ENCODE assay signal across 22 mouse cellular contexts in genomic region chr3:142817506-142817905, GRCm38 (mm10).
"Had no signal": no experiment of that assay in that cellular context is flagged by ENCODE, and none has a peak within 500 bp of the region (broad histone marks: within the 10 kb centered on the region; RNA-seq: fewer than 3 reads in every experiment).

No protein-coding gene starts in this region.

- ATAC-seq: intestine, postnatal 0 days; liver, embryonic 12.5 days had no signal

- H3K27ac ChIP-seq: kidney, embryonic 15.5 days; limb, embryonic 12.5 days; limb, embryonic 15.5 days; liver, embryonic 12.5 days; liver, embryonic 15.5 days; neural tube, embryonic 13.5 days; stomach, postnatal 0 days had no signal

- H3K9me3 ChIP-seq: kidney, embryonic 15.5 days; limb, embryonic 12.5 days; limb, embryonic 15.5 days; liver, embryonic 12.5 days; liver, embryonic 15.5 days; neural tube, embryonic 13.5 days had no signal

- H3K4me2 ChIP-seq: kidney, embryonic 15.5 days; limb, embryonic 12.5 days; limb, embryonic 15.5 days; liver, embryonic 12.5 days; liver, embryonic 15.5 days; midbrain, embryonic 11.5 days; neural tube, embryonic 13.5 days had no signal

- H3K4me1 ChIP-seq: kidney, embryonic 15.5 days; limb, embryonic 12.5 days; limb, embryonic 15.5 days; liver, embryonic 12.5 days; liver, embryonic 15.5 days; neural tube, embryonic 13.5 days had no signal

- DNase-seq: kidney, adult 8-10 months; kidney, postnatal 10 days; kidney, postnatal 4 days; left cerebral cortex, postnatal 4 days; lung, adult 18-20 months; lung, postnatal 4 days; midbrain, embryonic 14.5 days; right cerebral cortex, adult 18-20 months; right cerebral cortex, postnatal 14 days; right cerebral cortex, postnatal 4 days; thymus, adult 2 months; thymus, postnatal 14 days; thymus, postnatal 4 days had no signal

- H3K9ac ChIP-seq: kidney, embryonic 15.5 days; limb, embryonic 12.5 days; limb, embryonic 15.5 days; liver, embryonic 12.5 days; liver, embryonic 15.5 days; neural tube, embryonic 13.5 days had no signal

- H3K27me3 ChIP-seq: kidney, embryonic 15.5 days; limb, embryonic 12.5 days; limb, embryonic 15.5 days; liver, embryonic 12.5 days; liver, embryonic 15.5 days; neural tube, embryonic 13.5 days had no signal

- H3K4me3 ChIP-seq: kidney, embryonic 15.5 days; limb, embryonic 12.5 days; limb, embryonic 15.5 days; liver, embryonic 12.5 days; liver, embryonic 15.5 days; neural tube, embryonic 13.5 days had no signal
